Mouse (Mus musculus): Measurements from ENCODE around the gene Gp1ba. TPM values are rescaled to one million over a fixed set of nuclear protein-coding genes. Genes with fewer than 3 reads are reported as not detected.

Gp1ba gene
- polyA plus RNA-seq, 1 experiment from 2014 or later = 0.15 TPM

Other genes starting within 250 kb of the Gp1ba start
- 41.9 and 46.4 TPM in 2 replicates for gene Pelp1, start 229.1 kb upstream of the Gp1ba start, polyA plus RNA-seq (2016; fragmentation: Nextera tagmentation; extraction: Ambion mirVana)
- 21.7 and 23.7 TPM in 2 replicates for gene Arrb2, start 206.5 kb upstream of the Gp1ba start, polyA plus RNA-seq (2016; fragmentation: Nextera tagmentation; extraction: Ambion mirVana)
- gene Med11, start 187.2 kb upstream of the Gp1ba start, polyA plus RNA-seq (2016; fragmentation: Nextera tagmentation; extraction: Ambion mirVana) = 41.4 and 44.5 TPM in 2 replicates
- gene Zmynd15, start 179.7 kb upstream of the Gp1ba start, polyA plus RNA-seq (2016; fragmentation: Nextera tagmentation; extraction: Ambion mirVana) = 0.27 and 0.46 TPM in 2 replicates
- 1.4 and 2.2 TPM in 2 replicates for gene Cxcl16, start 179.1 kb upstream of the Gp1ba start, polyA plus RNA-seq (2016; fragmentation: Nextera tagmentation; extraction: Ambion mirVana)
- gene Tm4sf5, start 133.9 kb upstream of the Gp1ba start, polyA plus RNA-seq (2016; fragmentation: Nextera tagmentation; extraction: Ambion mirVana) = 0.32 TPM in 1 of 2 replicates, not detected in the other
- 0.26 and 0.48 TPM in 2 replicates for gene Vmo1, start 124.5 kb upstream of the Gp1ba start, polyA plus RNA-seq (2016; fragmentation: Nextera tagmentation; extraction: Ambion mirVana)
- gene Gltpd2, start 119.9 kb upstream of the Gp1ba start, polyA plus RNA-seq (2016; fragmentation: Nextera tagmentation; extraction: Ambion mirVana) = 0.50 and 0.77 TPM in 2 replicates
- 784 and 848 TPM in 2 replicates for gene Psmb6, start 113.8 kb upstream of the Gp1ba start, polyA plus RNA-seq (2016; fragmentation: Nextera tagmentation; extraction: Ambion mirVana)
- not detected in 2 replicates for gene Gm40193, start 106.2 kb upstream of the Gp1ba start, polyA plus RNA-seq (2016; fragmentation: Nextera tagmentation; extraction: Ambion mirVana)
- 4.4 and 6.7 TPM in 2 replicates for gene Pld2, start 99.1 kb upstream of the Gp1ba start, polyA plus RNA-seq (2016; fragmentation: Nextera tagmentation; extraction: Ambion mirVana)
- gene Mink1, start 76.2 kb upstream of the Gp1ba start, polyA plus RNA-seq (2016; fragmentation: Nextera tagmentation; extraction: Ambion mirVana) = 16.7 and 17.5 TPM in 2 replicates
- gene 4930544D05Rik, start 23.3 kb upstream of the Gp1ba start, polyA plus RNA-seq (2016; fragmentation: Nextera tagmentation; extraction: Ambion mirVana) = not detected in 2 replicates
- gene Chrne, start 19.9 kb upstream of the Gp1ba start, polyA plus RNA-seq (2016; fragmentation: Nextera tagmentation; extraction: Ambion mirVana) = not detected in 2 replicates
- 96.5 and 104 TPM in 2 replicates for gene Rnf167, start 8.1 kb downstream of the Gp1ba start, polyA plus RNA-seq (2016; fragmentation: Nextera tagmentation; extraction: Ambion mirVana)
- 159 and 160 TPM in 2 replicates for gene Slc25a11, start 8.4 kb downstream of the Gp1ba start, polyA plus RNA-seq (2016; fragmentation: Nextera tagmentation; extraction: Ambion mirVana)
- 1,467 and 1,498 TPM in 2 replicates for gene Pfn1, start 15.5 kb downstream of the Gp1ba start, polyA plus RNA-seq (2016; fragmentation: Nextera tagmentation; extraction: Ambion mirVana)
- gene Eno3, start 18.1 kb downstream of the Gp1ba start, polyA plus RNA-seq (2016; fragmentation: Nextera tagmentation; extraction: Ambion mirVana) = 20.1 and 27.9 TPM in 2 replicates
- 143 and 149 TPM in 2 replicates for gene Spag7, start 30.3 kb downstream of the Gp1ba start, polyA plus RNA-seq (2016; fragmentation: Nextera tagmentation; extraction: Ambion mirVana)
- gene Camta2, start 49.0 kb downstream of the Gp1ba start, polyA plus RNA-seq (2016; fragmentation: Nextera tagmentation; extraction: Ambion mirVana) = 12.0 and 12.3 TPM in 2 replicates
- 1.1 and 1.6 TPM in 2 replicates for gene Inca1, start 61.0 kb downstream of the Gp1ba start, polyA plus RNA-seq (2016; fragmentation: Nextera tagmentation; extraction: Ambion mirVana)
- gene Kif1c, start 61.4 kb downstream of the Gp1ba start, polyA plus RNA-seq (2016; fragmentation: Nextera tagmentation; extraction: Ambion mirVana) = 2.8 and 3.0 TPM in 2 replicates
- gene Zfp3, start 125.1 kb downstream of the Gp1ba start, polyA plus RNA-seq (2016; fragmentation: Nextera tagmentation; extraction: Ambion mirVana) = 6.8 and 7.5 TPM in 2 replicates
- gene Scimp, start 173.5 kb downstream of the Gp1ba start, polyA plus RNA-seq (2016; fragmentation: Nextera tagmentation; extraction: Ambion mirVana) = not detected in 2 replicates
- 43.9 and 45.9 TPM in 2 replicates for gene Rabep1, start 205.7 kb downstream of the Gp1ba start, polyA plus RNA-seq (2016; fragmentation: Nextera tagmentation; extraction: Ambion mirVana)